Mouse (Mus musculus): ENCODE results near the gene Pnkd. TPM values are rescaled to one million over a fixed set of nuclear protein-coding genes. Genes with fewer than 3 reads are reported as not detected.
"Not testable (repeated sequence)": the region's sequence is repeated elsewhere in the genome, so short reads cannot be mapped to it uniquely, and the experiment has no call there.

Pnkd gene
- polyA plus RNA-seq, 1 experiment, result 28.8 TPM

- no peak for TF ChIP-seq POLR2A (IDR thresholded peaks at IDR 0.05; ENCODE audit: borderline replicate concordance, control insufficient read depth, low read depth, low read length)
- TF ChIP-seq CTCF (IDR thresholded peaks at IDR 0.05; ENCODE audit: control insufficient read depth, insufficient read depth, low read length), result no peak
- H3K4me1 ChIP-seq (ENCODE audit: control insufficient read depth, insufficient read depth, low read length), result peaks cover 2% of the 10 kb centered on the region; the same call in 1 of the 2 replicates
- peak overlapping the region; percentile 98 for H3K4me3 ChIP-seq (replicated peaks; ENCODE audit: control insufficient read depth, low read depth, low read length)
- peak overlapping the region; percentile 99 for H3K27ac ChIP-seq (ENCODE audit: control insufficient read depth, insufficient read depth, low read depth, low read length, poor library complexity)
- WGBS, result 25% methylated on average over 7 of the region's 7 CpGs
These were observed 108.3 kb downstream of the Pnkd start for GRCm38 (mm10) chr1:74393010-74393409.

DNA sequence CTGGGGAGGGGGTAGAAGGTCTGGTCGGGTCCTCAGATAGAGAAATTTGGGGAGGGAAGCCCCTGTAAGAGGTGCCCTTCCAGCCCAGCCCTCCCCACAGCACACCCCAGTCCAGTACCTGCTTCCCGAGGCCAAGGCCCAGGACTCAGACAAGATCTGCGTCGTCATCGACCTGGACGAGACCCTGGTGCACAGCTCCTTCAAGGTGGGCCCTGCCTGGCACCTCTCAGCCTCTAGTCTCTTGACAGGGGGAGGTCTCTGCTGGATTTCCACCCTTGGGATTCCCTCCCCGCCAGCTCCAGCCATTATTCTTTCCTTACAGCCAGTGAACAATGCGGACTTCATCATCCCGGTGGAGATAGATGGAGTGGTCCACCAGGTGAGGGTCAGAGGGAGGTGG is 109.0 kb downstream of the Pnkd start:
- no peak for TF ChIP-seq CTCF (IDR thresholded peaks at IDR 0.05; ENCODE audit: control insufficient read depth, insufficient read depth, low read length)
- TF ChIP-seq POLR2A (IDR thresholded peaks at IDR 0.05; ENCODE audit: borderline replicate concordance, control insufficient read depth, low read depth, low read length), result no peak
- WGBS, result 92% methylated on average over 9 of the region's 9 CpGs
- no peak overlapping the region for H3K27ac ChIP-seq (ENCODE audit: control insufficient read depth, insufficient read depth, low read depth, low read length, poor library complexity)
- H3K4me3 ChIP-seq (replicated peaks; ENCODE audit: control insufficient read depth, low read depth, low read length), result no peak overlapping the region
- peaks cover 2% of the 10 kb centered on the region; the same call in 1 of the 2 replicates for H3K4me1 ChIP-seq (ENCODE audit: control insufficient read depth, insufficient read depth, low read length)

- TF ChIP-seq POLR2A (IDR thresholded peaks at IDR 0.05; ENCODE audit: borderline replicate concordance, control insufficient read depth, low read depth, low read length) (no peak), CTCF (IDR thresholded peaks at IDR 0.05; ENCODE audit: control insufficient read depth, insufficient read depth, low read length) (no peak)
These were observed 109.6 kb downstream of the Pnkd start for GRCm38 (mm10) chr1:74394311-74394710.

DNA sequence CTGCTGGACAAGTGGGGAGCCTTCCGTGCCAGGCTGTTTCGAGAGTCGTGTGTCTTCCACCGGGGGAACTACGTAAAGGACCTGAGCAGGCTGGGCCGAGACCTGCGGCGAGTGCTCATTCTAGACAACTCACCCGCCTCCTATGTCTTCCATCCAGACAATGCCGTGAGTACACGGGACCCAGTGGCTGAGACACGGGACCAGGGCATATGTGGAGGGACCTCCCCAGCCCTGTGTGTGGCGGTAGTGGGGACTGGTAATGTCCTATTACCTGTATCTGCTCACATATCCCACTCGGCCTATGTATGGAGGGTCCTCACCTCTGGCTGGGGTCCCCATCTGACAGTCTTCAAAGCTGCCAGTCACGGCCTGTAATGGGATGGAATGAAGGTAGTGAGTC is 110.1 kb downstream of the Pnkd start:
- TF ChIP-seq POLR2A (IDR thresholded peaks at IDR 0.05; ENCODE audit: borderline replicate concordance, control insufficient read depth, low read depth, low read length) (no peak), CTCF (IDR thresholded peaks at IDR 0.05; ENCODE audit: control insufficient read depth, insufficient read depth, low read length) (no peak)
- Histone ChIP-seq H3K4me1 (ENCODE audit: control insufficient read depth, insufficient read depth, low read length) (peaks cover 2% of the 10 kb centered on the region; the same call in 1 of the 2 replicates), H3K27ac (ENCODE audit: control insufficient read depth, insufficient read depth, low read depth, low read length, poor library complexity) (no peak overlapping the region), H3K4me3 (replicated peaks; ENCODE audit: control insufficient read depth, low read depth, low read length) (no peak overlapping the region)
- 93% methylated on average over 15 of the region's 15 CpGs for WGBS

More at GRCm38 (mm10) chr1:74394311-74394710, 109.6 kb downstream of the Pnkd start:
- H3K4me3 ChIP-seq (replicated peaks; ENCODE audit: control insufficient read depth, low read depth, low read length), result no peak overlapping the region
- peaks cover 2% of the 10 kb centered on the region; the same call in 1 of the 2 replicates for H3K4me1 ChIP-seq (ENCODE audit: control insufficient read depth, insufficient read depth, low read length)
- WGBS, result 87% methylated on average over 9 of the region's 9 CpGs
- H3K27ac ChIP-seq (ENCODE audit: control insufficient read depth, insufficient read depth, low read depth, low read length, poor library complexity), result no peak overlapping the region

GRCm38 (mm10) chr1:74395290-74395689 is 110.6 kb downstream of the Pnkd start:
- Histone ChIP-seq H3K27ac (ENCODE audit: control insufficient read depth, insufficient read depth, low read depth, low read length, poor library complexity) (no peak overlapping the region), H3K4me1 (ENCODE audit: control insufficient read depth, insufficient read depth, low read length) (peaks cover under 1% of the 10 kb centered on the region; the same call in 1 of the 2 replicates), H3K4me3 (replicated peaks; ENCODE audit: control insufficient read depth, low read depth, low read length) (no peak overlapping the region)
- TF ChIP-seq CTCF (IDR thresholded peaks at IDR 0.05; ENCODE audit: control insufficient read depth, insufficient read depth, low read length) (no peak), POLR2A (IDR thresholded peaks at IDR 0.05; ENCODE audit: borderline replicate concordance, control insufficient read depth, low read depth, low read length) (no peak)
- 90% methylated on average over 13 of the region's 13 CpGs for whole genome bisulfite sequencing

GRCm38 (mm10) chr1:74396456-74397222 is 111.9 kb downstream of the Pnkd start:
- H3K27ac ChIP-seq (ENCODE audit: control insufficient read depth, insufficient read depth, low read depth, low read length, poor library complexity), result peak overlapping the region; percentile 77
- H3K4me1 ChIP-seq (ENCODE audit: control insufficient read depth, insufficient read depth, low read length), result not testable (repeated sequence)

GRCm38 (mm10) chr1:74397268-74397918 is 112.7 kb downstream of the Pnkd start:
- under 1% methylated on average over 41 of the region's 41 CpGs for WGBS
- peak overlapping the region; percentile 88 for H3K27ac ChIP-seq (ENCODE audit: control insufficient read depth, insufficient read depth, low read depth, low read length, poor library complexity)
- H3K4me1 ChIP-seq (ENCODE audit: control insufficient read depth, insufficient read depth, low read length), result no peaks in the 10 kb centered on the region
- TF ChIP-seq POLR2A (IDR thresholded peaks at IDR 0.05; ENCODE audit: borderline replicate concordance, control insufficient read depth, low read depth, low read length), result peak; percentile 93
- TF ChIP-seq CTCF (IDR thresholded peaks at IDR 0.05; ENCODE audit: control insufficient read depth, insufficient read depth, low read length), result peak; percentile 75
- H3K4me3 ChIP-seq (replicated peaks; ENCODE audit: control insufficient read depth, low read depth, low read length), result peak overlapping the region; percentile 81

More at GRCm38 (mm10) chr1:74396456-74397222, 111.9 kb downstream of the Pnkd start:
- WGBS, result 7% methylated on average over 12 of the region's 12 CpGs
- peak overlapping the region; percentile 61 for H3K4me3 ChIP-seq (replicated peaks; ENCODE audit: control insufficient read depth, low read depth, low read length)

DNA sequence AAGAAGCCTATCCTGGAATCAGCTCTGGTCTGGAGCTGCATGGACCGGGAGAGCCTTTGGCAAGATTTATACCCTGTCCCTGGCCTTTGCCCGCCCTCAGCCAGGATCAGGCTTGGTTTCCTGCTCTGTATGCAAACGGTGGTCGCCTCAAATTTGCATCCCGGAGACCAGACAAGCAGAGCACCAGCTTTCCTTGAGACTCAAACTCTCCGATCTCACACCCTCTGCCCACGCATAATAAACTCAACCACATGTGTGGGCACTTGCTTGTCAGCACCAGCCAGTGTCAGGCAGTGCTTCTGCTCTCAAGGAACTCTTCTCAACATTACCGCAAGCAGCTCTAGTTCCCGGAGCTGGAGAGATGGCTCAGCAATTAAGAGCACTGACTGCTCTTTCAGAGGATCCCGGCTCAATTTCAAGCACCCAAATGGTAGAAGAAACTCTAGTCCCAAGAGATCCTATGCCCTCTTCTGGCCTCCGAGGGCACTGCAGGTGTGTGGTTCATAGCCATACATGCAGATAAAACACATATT is 113.3 kb downstream of the Pnkd start:
- peak overlapping the region; percentile 81 for H3K4me3 ChIP-seq (replicated peaks; ENCODE audit: control insufficient read depth, low read depth, low read length)
- peak overlapping the region; percentile 88 for H3K27ac ChIP-seq (ENCODE audit: control insufficient read depth, insufficient read depth, low read depth, low read length, poor library complexity)
- TF ChIP-seq CTCF (IDR thresholded peaks at IDR 0.05; ENCODE audit: control insufficient read depth, insufficient read depth, low read length) (peak; percentile 49), POLR2A (IDR thresholded peaks at IDR 0.05; ENCODE audit: borderline replicate concordance, control insufficient read depth, low read depth, low read length) (no peak)
- WGBS, result 3% methylated on average over 11 of the region's 11 CpGs
- no peaks in the 10 kb centered on the region for H3K4me1 ChIP-seq (ENCODE audit: control insufficient read depth, insufficient read depth, low read length)
